Mouse (Mus musculus): ENCODE measurements around the gene Zw10.

The Zw10 gene

DNA sequence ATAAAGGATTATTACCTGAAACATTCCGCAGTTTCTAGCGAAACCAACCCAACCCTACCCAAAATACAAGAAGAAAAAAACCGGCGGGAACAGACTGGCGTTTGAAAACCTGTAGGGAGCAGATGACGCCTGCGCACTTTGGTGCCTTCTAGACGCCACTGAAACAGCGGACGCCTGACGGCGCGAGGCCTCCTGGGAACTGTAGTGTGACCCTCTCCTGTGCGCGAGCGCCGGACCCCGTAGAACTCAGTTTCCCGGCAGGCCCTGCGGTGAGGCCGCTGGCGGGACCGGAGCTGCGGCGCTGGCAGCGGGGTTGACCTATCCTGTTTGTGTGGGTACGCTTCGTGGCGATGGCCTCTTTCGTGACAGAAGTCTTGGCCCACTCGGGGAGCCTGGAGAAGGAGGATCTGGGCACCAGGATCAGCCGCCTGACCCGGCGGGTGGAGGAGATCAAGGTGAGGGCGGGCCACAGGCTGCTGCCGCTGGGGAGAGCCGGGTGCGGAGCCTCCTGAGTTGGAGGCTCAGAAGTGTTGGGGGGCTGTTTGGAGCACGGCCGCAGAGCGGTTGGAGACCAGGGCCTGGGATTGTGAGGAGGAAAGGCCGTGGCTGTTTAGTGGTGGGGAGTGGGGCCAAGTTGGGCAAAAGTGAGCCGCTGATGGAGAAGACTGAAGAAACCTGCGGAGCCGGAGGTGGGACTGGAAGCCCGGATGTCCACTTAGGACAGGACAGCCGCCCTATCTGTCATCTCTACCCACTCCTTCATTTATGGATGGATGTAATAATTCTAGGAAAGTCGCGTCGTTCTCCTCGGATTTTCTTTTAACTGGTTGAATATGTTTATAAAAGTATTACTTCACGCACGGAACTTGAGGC lies at the start of gene Zw10:
Zw10 (plus strand) TSS at position 281 of the 873 bp plus-strand sequence.
- DNase-seq: peak; percentile 90 to 91

DNA sequence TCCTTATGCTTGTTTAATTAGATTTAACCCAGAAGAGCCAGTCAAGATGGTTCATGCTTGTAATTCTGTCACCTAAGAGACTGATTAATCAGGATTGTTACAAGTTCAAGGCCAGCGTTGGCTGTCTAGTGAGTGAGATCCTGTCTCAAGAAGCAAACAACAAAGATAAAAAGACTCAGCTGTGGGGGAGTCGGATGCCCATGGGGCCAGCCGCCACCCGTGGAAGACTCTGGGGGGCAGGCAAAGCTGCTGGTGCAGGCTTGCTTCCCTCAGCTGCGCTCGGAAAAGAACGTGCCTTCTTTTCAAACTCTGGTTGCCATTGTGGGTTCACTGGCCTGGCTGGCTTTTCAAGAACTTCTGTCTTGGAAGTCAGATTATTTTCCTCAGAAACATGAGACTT lies 39.6 kb upstream of the Zw10 start:
- no peak for DNase-seq

DNA sequence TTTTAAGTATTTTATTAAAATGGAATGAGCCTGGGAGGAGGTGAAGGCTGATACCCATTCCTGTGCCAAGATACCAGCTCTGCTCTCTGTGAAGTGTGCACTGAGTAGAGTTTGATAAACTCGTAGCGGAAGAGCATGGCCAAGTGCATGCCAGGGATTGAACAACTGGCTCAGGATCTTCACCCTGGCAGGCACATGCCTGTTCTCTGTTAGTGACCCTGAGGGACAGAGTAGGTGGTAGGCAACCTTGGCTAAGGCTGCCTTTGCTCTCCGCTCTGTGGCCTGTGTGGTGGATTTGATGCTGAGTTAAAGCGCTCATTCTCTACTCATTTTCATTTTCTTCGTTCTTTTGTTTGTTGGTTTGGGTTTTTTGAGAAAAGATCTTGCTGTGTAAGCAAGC lies 34.1 kb upstream of the Zw10 start:
- DNase-seq: no peak

DNA sequence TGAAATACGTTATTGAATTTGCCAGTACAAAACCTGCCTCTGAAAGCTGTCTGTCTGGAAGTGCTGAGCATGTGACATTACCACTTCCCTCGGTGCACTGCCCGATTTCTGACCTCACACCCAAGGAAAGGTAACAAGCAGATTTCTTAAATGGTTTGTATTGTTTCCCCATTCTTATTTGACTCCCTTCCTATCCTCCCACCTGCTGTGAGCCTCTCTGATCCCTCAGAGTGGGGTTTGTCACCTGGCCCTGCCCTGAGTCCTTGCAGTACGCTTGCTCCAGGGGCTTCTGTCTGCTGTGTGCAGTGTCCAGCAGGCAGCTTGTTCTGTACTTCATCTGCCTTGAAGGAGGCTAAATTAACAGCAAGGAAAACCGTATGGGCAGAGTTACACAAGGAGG lies 31.5 kb upstream of the Zw10 start:
- DNase-seq: no peak

DNA sequence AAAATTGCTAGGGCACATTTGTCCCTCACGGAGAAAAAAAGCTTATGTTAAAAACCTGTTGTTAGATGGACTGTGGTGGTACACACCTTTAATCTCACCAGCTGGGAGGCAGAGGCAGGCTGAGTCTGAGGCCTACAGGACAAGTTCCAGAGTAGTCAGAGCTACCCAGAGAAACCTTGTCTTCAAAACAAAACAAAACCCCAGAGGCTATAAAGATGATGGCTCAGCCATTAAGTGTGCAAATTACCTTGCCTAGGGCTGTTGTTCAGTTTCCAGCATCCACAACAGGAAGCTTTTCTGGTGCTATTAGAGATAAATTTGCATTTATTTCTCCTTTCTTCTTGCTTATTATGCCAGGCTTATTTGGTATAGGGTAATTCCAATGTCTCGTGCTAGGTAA lies 30.9 kb upstream of the Zw10 start:
- DNase-seq: no peak

DNA sequence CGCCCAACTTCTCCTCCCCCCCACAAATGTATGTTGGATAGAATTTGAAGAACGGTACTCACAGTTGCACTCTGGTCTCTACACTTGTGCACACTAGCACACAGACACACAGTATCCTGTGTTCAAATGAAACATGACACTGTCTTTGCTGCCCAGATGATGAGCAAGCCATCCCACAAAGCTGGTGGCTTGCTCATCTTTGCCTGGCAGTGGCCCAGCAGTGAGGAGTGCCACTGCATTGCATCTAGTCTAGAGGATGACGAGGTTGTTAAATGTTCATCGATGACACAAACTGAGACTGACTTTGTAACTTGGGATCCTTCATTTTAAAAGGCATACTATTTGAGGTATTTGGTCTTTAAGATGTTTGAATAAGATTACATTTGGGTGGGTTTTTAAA lies 20.6 kb upstream of the Zw10 start:
- no peak for DNase-seq

DNA sequence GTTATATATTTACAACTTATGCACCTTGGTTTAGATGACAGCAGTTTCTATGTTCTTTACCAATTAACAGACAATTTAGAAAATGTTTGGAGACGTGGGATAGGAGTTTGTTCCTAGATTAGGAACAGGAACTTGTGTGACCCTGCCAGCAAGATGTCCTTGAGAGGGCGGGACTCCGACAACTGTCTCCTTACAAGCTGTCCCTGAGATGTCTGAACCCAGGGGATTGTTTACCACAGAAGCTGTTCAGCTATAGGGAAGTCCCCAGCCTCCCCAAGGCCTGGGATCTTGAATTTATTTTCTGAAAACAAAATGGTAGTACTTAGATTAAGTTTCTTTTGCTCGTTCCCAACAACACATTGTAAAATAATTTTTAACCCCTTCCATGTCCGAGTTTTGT lies 4.5 kb upstream of the Zw10 start:
- DNase-seq: no peak

DNA sequence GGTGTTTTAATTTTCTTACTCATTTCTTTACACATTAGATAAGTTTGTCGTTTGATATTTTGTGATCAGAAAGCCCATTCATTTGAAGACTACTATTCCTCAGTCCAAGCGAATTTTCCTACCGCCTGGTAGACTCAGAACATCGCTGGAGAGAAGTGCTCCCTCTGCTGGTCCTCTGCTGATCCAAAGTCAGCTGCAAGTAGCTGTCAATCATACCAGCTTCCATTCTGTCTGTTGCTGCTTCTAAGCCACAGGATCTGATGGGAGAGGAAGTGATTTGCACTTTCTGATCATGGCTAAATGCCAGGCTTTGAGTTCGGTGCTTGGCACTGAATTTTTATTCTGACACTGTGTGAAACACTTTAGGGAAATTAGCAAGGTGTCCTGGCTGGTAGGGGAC lies 4.1 kb upstream of the Zw10 start:
- DNase-seq: peak; percentile 56 to 61

DNA sequence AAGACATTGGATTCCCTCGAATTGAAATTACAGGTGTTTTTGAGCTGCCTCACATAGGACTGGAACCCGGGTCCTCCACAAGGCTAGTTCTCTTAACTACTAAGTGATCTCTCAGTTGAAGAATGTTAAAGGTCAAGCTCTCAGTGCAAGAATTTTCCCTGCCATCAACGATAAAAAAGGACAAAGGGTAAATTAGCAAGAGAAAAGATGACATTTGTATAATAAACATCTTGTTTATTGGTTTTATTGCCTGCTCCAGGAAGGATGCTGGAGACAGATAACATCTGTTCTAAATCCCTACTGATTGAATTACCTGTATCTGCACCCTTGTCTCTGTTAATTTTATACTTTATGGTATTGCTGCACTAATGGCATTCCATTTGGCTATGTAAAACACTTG lies 1.4 kb upstream of the Zw10 start:
- DNase-seq: no peak

DNA sequence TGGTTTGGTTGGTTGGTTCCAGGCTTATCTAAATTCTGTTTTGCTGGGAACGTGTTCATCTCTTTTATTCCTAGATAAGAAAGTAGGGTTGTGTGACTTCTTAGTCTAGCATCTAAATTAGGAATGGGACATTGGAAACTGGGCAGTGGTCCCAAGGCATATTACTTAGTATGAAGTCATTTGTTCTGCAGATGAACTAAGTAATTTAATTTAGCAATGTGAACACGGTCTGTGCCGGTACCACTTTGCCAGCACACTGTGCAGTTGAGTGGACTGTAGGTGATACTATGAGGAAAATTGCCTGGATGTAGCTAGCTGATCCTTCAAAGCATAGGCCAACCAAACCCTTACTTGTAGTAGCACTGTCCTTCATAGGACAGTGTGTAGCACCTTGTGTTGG lies 21.4 kb downstream of the Zw10 start:
- no peak for DNase-seq

DNA sequence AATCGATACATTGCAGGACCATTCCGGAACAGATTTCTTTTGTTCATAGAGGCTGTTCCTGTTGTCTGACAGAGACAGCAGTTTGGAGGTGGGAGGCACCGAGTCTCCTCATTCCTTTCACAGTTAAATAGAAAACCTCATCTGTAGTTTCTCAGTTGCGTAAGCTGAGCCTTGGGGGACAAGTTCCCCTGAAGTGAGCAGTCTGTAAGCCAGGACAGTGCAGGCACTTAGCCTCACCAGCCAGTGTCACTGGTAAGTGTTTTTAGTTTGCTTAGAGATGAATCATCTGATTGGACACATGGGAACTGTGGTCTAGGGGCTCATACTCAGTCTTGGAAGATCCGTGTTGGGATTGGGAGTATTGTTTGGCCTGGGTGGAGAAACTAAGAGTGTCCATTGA lies 25.7 kb downstream of the Zw10 start, which contains the start of gene Tmprss5:
Tmprss5 (plus strand) TSS at position 154 of the 400 bp plus-strand sequence.
- DNase-seq: no peak

DNA sequence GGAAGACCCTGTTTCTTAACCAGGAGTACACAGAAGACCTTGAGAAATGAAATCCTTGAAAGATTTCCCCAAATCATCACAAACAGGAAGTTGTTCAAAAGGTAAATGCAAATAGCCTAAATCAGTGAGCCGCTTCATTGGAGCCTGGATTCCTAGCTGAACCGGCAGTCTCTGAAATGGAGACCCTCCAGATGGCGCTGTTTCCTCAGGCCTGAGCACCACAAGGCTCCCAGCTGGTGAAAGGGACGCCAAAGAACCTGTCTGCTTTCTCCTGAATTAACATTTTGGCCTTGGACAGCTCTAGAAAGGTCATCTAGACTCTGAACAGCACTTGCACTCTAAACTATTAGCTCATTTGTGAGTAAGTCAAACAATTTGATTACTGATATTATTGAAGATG lies 26.1 kb downstream of the Zw10 start:
- peak; percentile 10 to 11 for DNase-seq

DNA sequence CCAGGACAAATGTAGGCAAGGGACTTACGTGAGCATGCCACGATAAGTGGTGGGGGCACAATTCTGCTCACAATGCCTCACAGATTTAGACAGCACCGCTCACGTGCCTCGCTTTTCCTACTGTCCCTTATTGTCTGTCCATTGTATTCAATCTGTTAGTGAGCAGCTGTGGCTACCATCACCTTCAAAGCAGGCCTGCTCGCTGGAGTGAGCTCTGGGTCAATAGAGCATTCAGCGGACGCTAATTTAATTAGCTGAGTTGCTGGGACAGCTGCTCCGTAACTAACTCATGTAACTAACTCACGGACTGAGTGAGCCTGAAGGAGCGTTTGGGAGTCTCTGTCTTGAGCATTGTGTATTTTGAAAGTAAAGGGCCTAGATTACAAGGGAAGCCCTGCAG lies 31.9 kb downstream of the Zw10 start:
- DNase-seq: no peak

DNA sequence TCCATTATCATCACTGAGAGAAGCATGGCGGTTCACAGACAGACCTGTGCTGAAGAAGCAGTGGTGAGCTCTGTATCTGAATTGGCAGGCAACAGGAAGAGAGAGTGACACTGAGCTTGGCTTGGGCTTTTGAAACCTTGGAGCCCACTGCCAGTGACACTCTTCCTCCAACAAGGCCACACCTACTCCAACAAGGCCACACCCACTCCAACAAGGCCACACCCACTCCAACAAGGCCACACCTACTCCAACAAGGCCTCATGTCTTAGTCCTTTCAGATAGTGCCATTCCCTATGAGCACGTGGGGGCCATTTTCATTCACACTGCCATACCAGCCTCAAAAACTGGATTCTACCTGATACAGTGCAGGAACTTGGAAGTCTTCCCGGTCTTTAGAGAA lies 43.5 kb downstream of the Zw10 start:
- no peak for DNase-seq

DNA sequence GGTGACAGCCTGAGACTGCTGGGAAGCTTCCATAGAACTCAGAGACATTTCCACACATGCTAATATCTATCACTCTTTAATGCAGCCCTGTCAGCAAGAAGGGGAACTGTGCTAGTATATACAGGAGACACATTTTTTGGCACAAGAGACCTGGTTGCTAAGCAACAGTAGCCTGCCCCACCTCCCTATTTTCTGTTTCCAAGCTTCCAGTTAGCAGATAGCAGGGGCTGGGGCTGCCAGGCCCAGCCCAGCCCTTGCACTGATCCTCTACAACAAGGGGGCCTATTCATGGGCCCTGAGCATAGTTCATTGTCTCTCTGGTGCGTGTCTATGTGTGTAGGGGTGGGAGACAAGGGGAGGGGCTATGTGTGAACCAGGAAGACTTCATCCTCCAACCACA lies 46.9 kb downstream of the Zw10 start:
- DNase-seq: no peak

DNA sequence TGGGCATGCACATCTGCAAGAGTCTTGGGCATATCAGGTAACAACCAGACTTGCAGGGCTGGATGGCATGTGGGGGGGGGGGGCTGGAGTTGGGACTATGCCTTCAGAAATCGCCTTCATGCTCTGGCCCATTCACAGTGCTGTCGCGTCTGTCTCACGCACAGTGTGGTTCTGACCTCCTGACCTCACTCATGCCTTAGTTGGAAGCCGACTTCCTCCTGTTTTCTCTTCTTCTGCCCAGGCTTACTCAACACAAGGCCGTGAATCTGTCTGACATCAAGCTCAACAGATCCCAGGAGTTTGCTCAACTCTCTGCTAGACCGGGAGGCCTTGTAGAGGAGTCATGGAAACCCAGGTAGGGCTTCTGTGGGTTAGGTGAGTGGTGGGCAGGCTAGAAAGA lies 53.7 kb downstream of the Zw10 start:
- no peak for DNase-seq

DNA sequence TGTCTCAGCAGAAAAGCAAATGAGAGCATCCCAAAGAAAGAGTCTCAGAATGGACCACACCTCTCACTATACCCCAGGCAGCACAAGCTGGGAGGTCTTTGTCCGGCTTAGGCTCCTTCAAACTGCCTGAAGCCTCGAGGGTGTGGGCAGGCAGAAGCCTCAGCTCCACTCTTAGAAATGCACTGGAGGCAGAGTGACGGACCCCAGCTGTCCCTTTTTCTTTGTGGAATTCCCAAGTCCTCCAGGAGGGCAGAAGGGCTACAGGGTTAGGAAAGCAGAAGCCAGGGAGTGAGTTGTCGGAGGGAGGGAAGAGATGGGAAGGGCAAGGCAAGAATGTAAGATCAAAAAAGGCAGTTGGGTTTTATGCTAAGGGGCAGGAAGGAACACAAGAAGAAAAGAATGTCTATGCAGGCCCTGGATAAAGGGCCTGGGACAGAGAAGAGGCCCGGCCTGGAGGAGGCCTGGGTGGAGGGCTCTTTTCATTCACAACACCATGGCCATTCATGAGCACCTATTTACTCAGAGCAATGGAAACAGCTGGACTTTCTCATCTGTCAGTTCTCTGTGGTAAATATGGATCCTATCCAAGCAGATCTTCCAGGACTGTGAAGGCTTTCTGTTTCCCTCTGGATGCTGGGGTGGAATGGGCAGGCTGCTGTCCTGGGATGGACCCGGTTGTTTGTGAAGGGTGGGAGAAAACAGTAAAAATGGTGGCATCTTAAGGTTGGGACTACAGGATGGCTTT lies 55.2 kb downstream of the Zw10 start:
- no peak for DNase-seq

DNA sequence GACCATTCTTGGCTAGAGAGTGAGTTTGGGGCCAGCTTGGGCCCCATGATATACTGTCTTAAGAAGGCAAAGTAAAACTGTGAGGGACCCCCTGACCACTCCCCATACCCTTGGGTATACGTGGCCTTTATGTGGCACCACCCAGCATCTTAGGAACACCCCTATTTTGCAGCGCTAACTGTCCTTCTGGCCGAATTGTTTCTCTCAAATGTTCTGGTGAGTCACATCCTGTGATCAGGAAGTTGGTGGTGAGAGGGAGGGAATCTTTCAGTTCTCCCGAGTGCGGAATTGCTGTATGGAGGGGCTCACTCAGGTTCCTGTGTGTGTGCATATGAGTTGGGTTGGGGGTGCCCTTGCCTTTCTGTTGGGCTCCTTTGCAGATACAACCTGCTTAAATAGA lies 55.9 kb downstream of the Zw10 start:
- DNase-seq: no peak

DNA sequence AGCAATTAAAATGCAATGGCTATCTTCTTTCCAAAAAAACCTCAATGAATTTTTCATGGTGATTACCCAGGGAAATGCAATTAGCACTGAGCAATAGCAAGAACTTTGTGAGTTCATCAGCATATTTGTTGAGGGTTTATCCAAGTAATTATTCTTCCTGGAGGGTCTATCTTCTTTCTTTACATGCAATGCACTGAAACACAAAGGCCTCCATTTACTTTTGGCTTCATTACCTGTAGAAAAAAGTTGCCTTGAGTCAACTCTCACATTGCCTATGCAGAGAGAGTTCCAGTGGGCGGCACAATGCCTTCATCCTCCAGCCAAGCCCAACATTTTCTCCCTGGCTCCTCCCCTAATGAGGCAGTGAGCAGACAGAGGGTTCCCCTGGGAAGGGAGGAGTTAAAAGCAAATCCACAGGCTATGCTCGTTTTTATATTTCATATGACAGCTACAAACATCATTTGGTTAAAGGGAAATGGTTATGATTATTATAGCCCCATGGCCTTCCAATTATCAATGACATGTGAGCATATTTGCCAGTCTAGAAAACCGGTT lies 62.9 kb downstream of the Zw10 start:
- DNase-seq: no peak

DNA sequence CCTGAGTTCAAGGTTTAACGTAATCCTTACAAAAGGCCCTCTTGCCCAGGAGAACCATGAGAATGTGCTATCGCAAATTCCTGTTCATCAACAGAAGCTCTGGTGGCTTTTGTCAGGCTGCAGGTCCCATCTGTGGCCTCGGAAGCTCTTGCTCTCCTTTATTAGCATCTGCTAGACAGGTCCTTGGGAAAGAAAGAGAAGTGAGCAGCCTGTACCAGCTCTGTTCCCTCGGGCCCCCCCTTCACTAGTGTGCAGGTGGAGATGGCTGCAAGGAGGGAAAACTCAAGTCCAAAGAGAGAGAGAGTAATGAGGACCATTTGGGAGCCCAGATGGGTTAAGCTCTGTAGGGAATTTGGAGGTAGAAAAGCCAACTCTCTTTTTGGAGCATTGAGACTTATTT lies 64.3 kb downstream of the Zw10 start:
- DNase-seq: no peak

DNA sequence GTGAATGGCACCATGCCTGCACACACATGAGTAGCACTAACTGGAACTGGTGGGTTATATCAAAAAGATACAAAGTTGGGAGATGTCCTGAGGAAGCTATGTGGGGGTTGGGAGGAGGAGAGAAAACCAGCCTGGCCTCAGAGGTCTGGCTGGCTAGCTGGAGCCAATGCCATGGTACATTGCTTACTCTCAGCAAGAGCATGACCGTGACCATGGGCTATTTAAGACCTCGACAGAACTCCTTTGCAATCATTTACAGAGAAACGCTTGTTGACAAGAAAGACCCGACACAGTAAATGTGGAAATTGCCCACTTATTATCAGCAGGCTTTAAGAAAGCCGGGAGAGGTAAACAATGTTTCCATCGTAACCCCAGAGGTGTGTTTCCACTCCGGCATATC lies 70.3 kb downstream of the Zw10 start:
- no peak for DNase-seq

All from B cell, adult 2 months (primary cell).